Mouse (Mus musculus): ENCODE data around the gene Tex45. TPM values are rescaled to one million over a fixed set of nuclear protein-coding genes. Genes with fewer than 3 reads are reported as not detected.

Gene Tex45
- 0.10 TPM in 1 of 2 replicates, not detected in the other for polyA plus RNA-seq (2016; fragmentation: Nextera tagmentation; extraction: Ambion mirVana)

DNA sequence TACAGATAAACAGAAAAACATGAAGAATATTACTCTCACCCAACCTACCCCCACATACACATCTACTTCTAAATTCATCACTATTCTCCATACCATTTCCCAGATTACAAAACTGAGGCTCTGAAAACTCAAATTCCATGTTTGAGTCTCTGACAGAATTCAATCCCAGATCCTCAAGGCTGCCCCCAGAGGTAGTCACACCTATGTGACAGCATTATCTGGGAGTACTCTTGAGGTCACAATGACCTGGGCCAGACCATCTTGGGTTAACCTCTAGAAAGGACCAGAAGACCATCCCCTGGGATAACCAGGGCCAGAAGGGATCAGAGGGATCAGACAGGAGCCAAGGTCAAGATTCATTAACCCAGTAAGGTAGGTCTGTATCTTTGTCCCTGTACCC, at the start of gene Tex45:
Tex45 (plus strand) TSS at position 301 of the 400 bp plus-strand sequence.
- H3K36me3 ChIP-seq (replicated peaks), result no peaks in the 10 kb centered on the region
- H3K4me1 ChIP-seq, result peaks cover 9% of the 10 kb centered on the region
- no peak for DNase-seq (ENCODE audit: low spot score)
- no peaks in the 10 kb centered on the region for H3K9me3 ChIP-seq
- peaks cover 7% of the 10 kb centered on the region for H3K27me3 ChIP-seq (replicated peaks; ENCODE audit: low read depth, poor library complexity, severe bottlenecking)
- H3K4me3 ChIP-seq, result no peak within 1 kb of the TSS
- no peak within 1 kb of the TSS for H3K27ac ChIP-seq (replicated peaks)

- H3K27ac ChIP-seq (replicated peaks), result no peak overlapping the region
- H3K36me3 ChIP-seq (replicated peaks), result peaks cover 7% of the 10 kb centered on the region; the same call in 1 of the 2 replicates
- no peaks in the 10 kb centered on the region for H3K27me3 ChIP-seq (replicated peaks; ENCODE audit: low read depth, poor library complexity, severe bottlenecking)
- WGBS, result 89% methylated on average over 5 of the region's 5 CpGs
- H3K4me3 ChIP-seq, result no peak overlapping the region
- DNase-seq (ENCODE audit: low spot score), result no peak
- H3K4me1 ChIP-seq, result peaks cover 22% of the 10 kb centered on the region
- H3K9me3 ChIP-seq, result no peaks in the 10 kb centered on the region
Observed at GRCm38 (mm10) chr8:3421507-3421906, 49.2 kb upstream of the Tex45 start.

- no peak overlapping the region for H3K4me3 ChIP-seq
- no peak for DNase-seq (ENCODE audit: low spot score)
- WGBS, result 92% methylated on average over 5 of the region's 5 CpGs
- peaks cover 35% of the 10 kb centered on the region for H3K36me3 ChIP-seq (replicated peaks)
- H3K4me1 ChIP-seq, result no peaks in the 10 kb centered on the region; the same call in 1 of the 2 replicates
- H3K27me3 ChIP-seq (replicated peaks; ENCODE audit: low read depth, poor library complexity, severe bottlenecking), result no peaks in the 10 kb centered on the region
- H3K9me3 ChIP-seq, result no peaks in the 10 kb centered on the region
- no peak overlapping the region for H3K27ac ChIP-seq (replicated peaks)
Observed at GRCm38 (mm10) chr8:3425217-3425616, 45.4 kb upstream of the Tex45 start.

- no peak overlapping the region for H3K27ac ChIP-seq (replicated peaks)
- H3K4me3 ChIP-seq, result no peak overlapping the region
- 87% methylated on average over 3 of the region's 3 CpGs for WGBS
Observed at GRCm38 (mm10) chr8:3426211-3426610, 44.5 kb upstream of the Tex45 start.

GRCm38 (mm10) chr8:3428426-3428825, 42.2 kb upstream of the Tex45 start:
- H3K27me3 ChIP-seq (replicated peaks; ENCODE audit: low read depth, poor library complexity, severe bottlenecking), result no peaks in the 10 kb centered on the region
- peaks cover 64% of the 10 kb centered on the region for H3K36me3 ChIP-seq (replicated peaks)
- H3K27ac ChIP-seq (replicated peaks), result no peak overlapping the region
- H3K4me1 ChIP-seq, result no peaks in the 10 kb centered on the region
- 81% methylated on average over 2 of the region's 2 CpGs for WGBS
- DNase-seq (ENCODE audit: low spot score), result no peak
- H3K4me3 ChIP-seq, result no peak overlapping the region
- H3K9me3 ChIP-seq, result no peaks in the 10 kb centered on the region

More at GRCm38 (mm10) chr8:3426211-3426610, 44.5 kb upstream of the Tex45 start:
- H3K36me3 ChIP-seq (replicated peaks), result peaks cover 41% of the 10 kb centered on the region
- H3K27me3 ChIP-seq (replicated peaks; ENCODE audit: low read depth, poor library complexity, severe bottlenecking), result no peaks in the 10 kb centered on the region
- H3K4me1 ChIP-seq, result no peaks in the 10 kb centered on the region
- H3K9me3 ChIP-seq, result no peaks in the 10 kb centered on the region
- DNase-seq (ENCODE audit: low spot score), result no peak

GRCm38 (mm10) chr8:3429966-3430365, 40.7 kb upstream of the Tex45 start:
- DNase-seq (ENCODE audit: low spot score), result no peak
- Histone ChIP-seq H3K9me3 (no peaks in the 10 kb centered on the region), H3K36me3 (replicated peaks) (peaks cover 79% of the 10 kb centered on the region), H3K4me3 (no peak overlapping the region), H3K27ac (replicated peaks) (no peak overlapping the region), H3K27me3 (replicated peaks; ENCODE audit: low read depth, poor library complexity, severe bottlenecking) (no peaks in the 10 kb centered on the region), H3K4me1 (no peaks in the 10 kb centered on the region)
- 74% methylated on average over 2 of the region's 2 CpGs for WGBS

DNA sequence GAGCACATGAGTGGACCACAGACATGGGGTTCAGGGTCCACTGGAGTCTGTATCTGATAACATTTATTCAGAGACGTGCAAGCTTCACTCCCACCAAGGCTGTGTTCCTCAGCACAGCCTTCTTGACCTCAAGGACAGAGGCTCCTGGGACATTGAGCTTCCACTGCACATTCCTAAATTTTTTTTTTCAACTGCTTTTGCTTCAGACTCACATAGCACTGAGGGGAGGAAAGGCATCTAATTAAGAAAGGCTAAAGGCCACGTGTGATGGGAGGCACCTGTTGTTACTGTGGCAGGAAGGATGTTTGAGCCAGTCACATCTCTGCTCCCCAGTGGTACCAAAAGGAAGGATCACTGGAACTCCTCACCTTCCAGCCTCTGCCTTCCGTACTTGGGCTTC, 39.5 kb upstream of the Tex45 start:
- no peaks in the 10 kb centered on the region for H3K9me3 ChIP-seq
- peaks cover 90% of the 10 kb centered on the region for H3K36me3 ChIP-seq (replicated peaks)
- DNase-seq (ENCODE audit: low spot score), result no peak
- no peak overlapping the region for H3K4me3 ChIP-seq
- WGBS, result 85% methylated on average over 3 of the region's 3 CpGs
- no peak overlapping the region for H3K27ac ChIP-seq (replicated peaks)
- H3K4me1 ChIP-seq, result no peaks in the 10 kb centered on the region
- H3K27me3 ChIP-seq (replicated peaks; ENCODE audit: low read depth, poor library complexity, severe bottlenecking), result no peaks in the 10 kb centered on the region

GRCm38 (mm10) chr8:3436492-3436891, 34.2 kb upstream of the Tex45 start:
- Histone ChIP-seq H3K9me3 (no peaks in the 10 kb centered on the region), H3K36me3 (replicated peaks) (peaks cover 100% of the 10 kb centered on the region), H3K27ac (replicated peaks) (no peak overlapping the region), H3K27me3 (replicated peaks; ENCODE audit: low read depth, poor library complexity, severe bottlenecking) (no peaks in the 10 kb centered on the region), H3K4me3 (no peak overlapping the region), H3K4me1 (no peaks in the 10 kb centered on the region)
- no peak for DNase-seq (ENCODE audit: low spot score)
- WGBS, result 80% methylated on average over 6 of the region's 6 CpGs

GRCm38 (mm10) chr8:3439510-3439909, 31.2 kb upstream of the Tex45 start:
- H3K36me3 ChIP-seq (replicated peaks), result peaks cover 92% of the 10 kb centered on the region
- H3K9me3 ChIP-seq, result no peaks in the 10 kb centered on the region
- WGBS, result 76% methylated on average over 12 of the region's 12 CpGs
- DNase-seq (ENCODE audit: low spot score), result peak; percentile 21
- no peaks in the 10 kb centered on the region for H3K27me3 ChIP-seq (replicated peaks; ENCODE audit: low read depth, poor library complexity, severe bottlenecking)
- H3K4me1 ChIP-seq, result no peaks in the 10 kb centered on the region
- no peak overlapping the region for H3K27ac ChIP-seq (replicated peaks)
- H3K4me3 ChIP-seq, result no peak overlapping the region

DNA sequence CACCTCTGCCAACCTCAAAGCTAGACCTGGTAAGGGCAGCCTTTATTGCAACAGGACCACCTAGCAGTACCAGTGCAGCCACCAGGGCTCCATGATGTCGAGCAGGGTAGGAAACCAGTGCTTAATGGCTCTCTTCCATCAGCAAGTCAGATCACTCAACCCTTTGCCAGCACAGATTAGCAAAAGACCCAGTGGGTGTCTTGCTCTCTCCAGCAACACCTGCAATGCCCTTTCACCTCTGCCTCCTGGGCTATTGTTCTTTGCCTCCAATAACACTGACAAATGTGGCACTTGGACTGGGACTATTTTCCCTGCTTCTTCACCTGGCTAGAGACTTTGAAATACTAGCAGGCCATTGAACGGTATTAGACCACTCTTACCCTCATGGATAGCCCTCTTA, 21.4 kb upstream of the Tex45 start:
- H3K4me3 ChIP-seq, result no peak overlapping the region
- H3K27ac ChIP-seq (replicated peaks), result no peak overlapping the region
- H3K9me3 ChIP-seq, result no peaks in the 10 kb centered on the region
- no peaks in the 10 kb centered on the region for H3K27me3 ChIP-seq (replicated peaks; ENCODE audit: low read depth, poor library complexity, severe bottlenecking)
- H3K36me3 ChIP-seq (replicated peaks), result peaks cover 89% of the 10 kb centered on the region
- DNase-seq (ENCODE audit: low spot score), result no peak
- no peaks in the 10 kb centered on the region for H3K4me1 ChIP-seq
- WGBS, result 85% methylated on average over 2 of the region's 2 CpGs

DNA sequence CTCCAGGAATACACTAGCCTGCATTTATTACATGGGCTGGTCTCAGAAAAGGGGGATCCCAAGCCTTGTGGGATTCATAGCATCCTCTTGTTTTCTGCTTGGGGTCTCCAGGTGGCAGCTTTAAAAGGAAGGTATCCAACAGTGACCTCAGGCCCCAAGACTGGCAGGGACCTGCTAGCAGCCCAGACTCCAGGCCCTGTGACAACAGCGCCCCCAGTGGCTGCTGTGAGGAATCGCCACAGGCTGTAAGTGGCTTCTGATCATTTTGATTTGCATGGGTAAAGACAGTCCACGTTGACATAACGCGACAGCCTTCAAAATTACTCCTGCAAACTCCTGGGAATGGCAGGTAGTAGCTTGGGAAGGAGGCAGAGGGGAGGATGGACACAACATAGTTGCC, 20.0 kb upstream of the Tex45 start:
- Histone ChIP-seq H3K9me3 (no peaks in the 10 kb centered on the region), H3K27ac (replicated peaks) (no peak overlapping the region), H3K4me3 (no peak overlapping the region), H3K36me3 (replicated peaks) (peaks cover 92% of the 10 kb centered on the region), H3K27me3 (replicated peaks; ENCODE audit: low read depth, poor library complexity, severe bottlenecking) (no peaks in the 10 kb centered on the region), H3K4me1 (no peaks in the 10 kb centered on the region)
- 36% methylated on average over 5 of the region's 5 CpGs for WGBS
- DNase-seq (ENCODE audit: low spot score), result peak; percentile 68

DNA sequence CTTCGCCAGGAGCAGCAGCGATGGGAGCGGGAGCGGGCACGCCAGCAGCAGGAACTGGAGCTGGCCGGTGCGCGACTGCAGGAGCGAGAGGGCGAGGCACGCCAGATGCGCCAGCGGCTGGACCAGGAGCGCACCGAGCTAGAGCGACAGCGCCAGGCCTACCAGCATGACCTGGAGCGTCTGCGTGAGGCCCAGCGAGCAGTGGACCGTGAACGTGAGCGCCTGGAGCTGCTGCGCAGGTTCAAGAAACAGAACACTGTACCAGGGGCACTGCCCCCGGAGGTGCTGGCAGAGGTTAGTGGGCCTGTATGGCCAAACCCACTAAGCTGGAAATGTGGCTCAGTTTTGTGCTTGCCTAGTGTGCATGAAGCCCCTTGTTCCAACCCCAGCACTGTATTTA, 18.7 kb upstream of the Tex45 start:
- peaks cover 96% of the 10 kb centered on the region for H3K36me3 ChIP-seq (replicated peaks)
- no peak for DNase-seq (ENCODE audit: low spot score)
- no peak overlapping the region for H3K27ac ChIP-seq (replicated peaks)
- H3K4me3 ChIP-seq, result no peak overlapping the region
- H3K9me3 ChIP-seq, result no peaks in the 10 kb centered on the region
- no peaks in the 10 kb centered on the region for H3K27me3 ChIP-seq (replicated peaks; ENCODE audit: low read depth, poor library complexity, severe bottlenecking)
- no peaks in the 10 kb centered on the region for H3K4me1 ChIP-seq
- 96% methylated on average over 25 of the region's 25 CpGs for WGBS

DNA sequence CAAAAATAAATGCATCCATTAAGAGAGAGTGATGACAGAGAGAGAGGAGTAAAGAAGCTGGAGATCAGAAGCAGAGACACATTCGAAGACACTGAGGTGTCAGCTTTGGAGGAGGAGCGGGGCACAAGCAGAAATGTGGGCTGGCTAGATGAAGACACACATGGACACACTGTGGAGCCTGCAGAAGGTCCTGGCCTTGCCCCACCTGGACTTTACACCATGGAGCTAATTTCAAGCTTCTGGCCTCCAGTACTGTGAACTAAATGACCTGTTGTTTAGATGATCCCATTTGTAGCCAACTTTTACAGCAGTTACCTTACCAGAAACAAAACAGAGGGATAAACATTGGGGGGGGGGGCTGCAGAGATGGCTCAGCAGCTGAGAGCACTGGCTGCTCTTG, 7.4 kb upstream of the Tex45 start:
- H3K36me3 ChIP-seq (replicated peaks), result peaks cover 9% of the 10 kb centered on the region; the same call in 1 of the 2 replicates
- H3K9me3 ChIP-seq, result no peaks in the 10 kb centered on the region
- peaks cover 9% of the 10 kb centered on the region for H3K4me1 ChIP-seq
- no peaks in the 10 kb centered on the region for H3K27me3 ChIP-seq (replicated peaks; ENCODE audit: low read depth, poor library complexity, severe bottlenecking)
- DNase-seq (ENCODE audit: low spot score), result no peak
- 89% methylated on average over 2 of the region's 2 CpGs for WGBS
- no peak overlapping the region for H3K27ac ChIP-seq (replicated peaks)
- no peak overlapping the region for H3K4me3 ChIP-seq

- no peaks in the 10 kb centered on the region for H3K9me3 ChIP-seq
- peaks cover 9% of the 10 kb centered on the region for H3K4me1 ChIP-seq
- no peaks in the 10 kb centered on the region for H3K27me3 ChIP-seq (replicated peaks; ENCODE audit: low read depth, poor library complexity, severe bottlenecking)
- WGBS, result 55% methylated on average over 5 of the region's 5 CpGs
- no peak overlapping the region for H3K27ac ChIP-seq (replicated peaks)
- DNase-seq (ENCODE audit: low spot score), result peak; percentile 69
- no peak overlapping the region for H3K4me3 ChIP-seq
- H3K36me3 ChIP-seq (replicated peaks), result no peaks in the 10 kb centered on the region
Observed at GRCm38 (mm10) chr8:3464309-3464708, 6.4 kb upstream of the Tex45 start.
